Comparison of ENCODE assay signal across 26 mouse cellular contexts in genomic region chr15:8027503-8027902, GRCm38 (mm10).
DNase-seq lines count a peak whose midpoint lies in the region; ATAC-seq and TF ChIP-seq lines count a peak whose summit lies in the region.
"Had no signal": no experiment of that assay in that cellular context is flagged by ENCODE, and none has a peak within 500 bp of the region (broad histone marks: within the 10 kb centered on the region; RNA-seq: fewer than 3 reads in every experiment).

No protein-coding gene starts in this region.

- DNase-seq in heart, postnatal 0 days (ENCODE audit: low spot score), result no peak
- DNase-seq in heart, adult 11 months, result no peak
- no peak for DNase-seq in lung, postnatal 0 days (ENCODE audit: low spot score)
- no peak for DNase-seq in lung, postnatal 14 days
- no peak for DNase-seq in Patski (ENCODE audit: low read depth, low spot score)
- no peak for DNase-seq in adrenal gland, postnatal 4 days (ENCODE audit: low spot score in 2 of 2)
- DNase-seq: adrenal gland, postnatal 10 days; cerebellum, adult 11-12 months; gastrocnemius, postnatal 36 days; heart, postnatal 14 days; kidney, adult 9 months; kidney, postnatal 10 days; left cerebral cortex, postnatal 4 days; liver, embryonic 13.5 days; lung, adult 2 months; right cerebral cortex, postnatal 25 days; thymus, adult 18-20 months; thymus, postnatal 25 days had no signal

- no peaks in the 10 kb centered on the region for H3K27me3 ChIP-seq in heart, postnatal 0 days (ENCODE audit: control insufficient read depth, insufficient read depth, low read length)
- H3K27me3 ChIP-seq in lung, postnatal 0 days (replicated peaks; ENCODE audit: insufficient read depth, low read length), result no peaks in the 10 kb centered on the region
- H3K27me3 ChIP-seq in Patski, result no peaks in the 10 kb centered on the region
- H3K27me3 ChIP-seq in intestine, embryonic 16.5 days (replicated peaks; ENCODE audit: control insufficient read depth, insufficient read depth, low read length), result no peaks in the 10 kb centered on the region
- H3K27me3 ChIP-seq: forebrain, embryonic 13.5 days; heart, embryonic 13.5 days; liver, embryonic 13.5 days; stomach, embryonic 15.5 days had no signal

- no peak overlapping the region for H3K4me3 ChIP-seq in heart, postnatal 0 days (ENCODE audit: low read depth, low read length)
- no peak overlapping the region for H3K4me3 ChIP-seq in lung, postnatal 0 days (ENCODE audit: low read depth, low read length)
- no peak overlapping the region for H3K4me3 ChIP-seq in intestine, embryonic 16.5 days (ENCODE audit: low read length)
- H3K4me3 ChIP-seq: forebrain, embryonic 13.5 days; heart, embryonic 13.5 days; liver, embryonic 13.5 days; stomach, embryonic 15.5 days had no signal

- POLR2A ChIA-PET in Patski (lab: Charles Lee), result no interaction called here

- no peak overlapping the region for H3K27ac ChIP-seq in heart, postnatal 0 days (ENCODE audit: low read depth)
- H3K27ac ChIP-seq in lung, postnatal 0 days (ENCODE audit: low read length), result no peak overlapping the region
- no peak overlapping the region for H3K27ac ChIP-seq in intestine, embryonic 16.5 days (ENCODE audit: low read length)
- H3K27ac ChIP-seq: forebrain, embryonic 13.5 days; heart, embryonic 13.5 days; liver, embryonic 13.5 days; stomach, embryonic 15.5 days had no signal

- no peaks in the 10 kb centered on the region for H3K36me3 ChIP-seq in heart, postnatal 0 days (replicated peaks; ENCODE audit: control insufficient read depth, insufficient read depth, low read length)
- H3K36me3 ChIP-seq in lung, postnatal 0 days (ENCODE audit: insufficient read depth, low read length), result no peaks in the 10 kb centered on the region
- H3K36me3 ChIP-seq in intestine, embryonic 16.5 days (ENCODE audit: control insufficient read depth, insufficient read depth, low read length), result no peaks in the 10 kb centered on the region
- H3K36me3 ChIP-seq: liver, embryonic 13.5 days; stomach, embryonic 15.5 days had no signal

- ATAC-seq in heart, postnatal 0 days (ENCODE audit: insufficient read depth, low read depth), result no peak
- no peak for ATAC-seq in lung, postnatal 0 days
- no peak for ATAC-seq in Patski
- no peak for ATAC-seq in megakaryocyte progenitor cell, adult 5-6 weeks (replicated peaks; ENCODE audit: poor library complexity)
- no peak for ATAC-seq in intestine, embryonic 16.5 days
- ATAC-seq: forebrain, embryonic 13.5 days; hindbrain, embryonic 16.5 days; midbrain, embryonic 16.5 days had no signal

- 94% methylated on average over 2 of the region's 2 CpGs for WGBS in heart, postnatal 0 days
- 92% methylated on average over 2 of the region's 2 CpGs for WGBS in lung, postnatal 0 days
- WGBS in intestine, embryonic 16.5 days, result 99% methylated on average over 2 of the region's 2 CpGs

- no peak overlapping the region for H3K4me2 ChIP-seq in heart, postnatal 0 days (ENCODE audit: low read depth, low read length)
- no peak overlapping the region for H3K4me2 ChIP-seq in lung, postnatal 0 days (replicated peaks; ENCODE audit: low read depth, low read length)
- no peak overlapping the region for H3K4me2 ChIP-seq in intestine, embryonic 16.5 days (ENCODE audit: low read depth, low read length)
- H3K4me2 ChIP-seq: forebrain, embryonic 13.5 days; heart, embryonic 13.5 days; liver, embryonic 13.5 days; midbrain, embryonic 11.5 days; stomach, embryonic 15.5 days had no signal

- in situ Hi-C loops in Patski (cut with MboI; ENCODE audit: low pct_unique_long_range_greater_than_20kb), result loop anchor here (10.0 kb wide), 1 partner anchor 573 kb away; no protein-coding TSS in a partner anchor

- no peaks in the 10 kb centered on the region for H3K4me1 ChIP-seq in heart, postnatal 0 days (ENCODE audit: control insufficient read depth, insufficient read depth)
- no peaks in the 10 kb centered on the region for H3K4me1 ChIP-seq in lung, postnatal 0 days (ENCODE audit: insufficient read depth, low read depth, low read length)
- H3K4me1 ChIP-seq in intestine, embryonic 16.5 days (ENCODE audit: control insufficient read depth, insufficient read depth, low read length), result no peaks in the 10 kb centered on the region
- H3K4me1 ChIP-seq: forebrain, embryonic 13.5 days; heart, embryonic 13.5 days; liver, embryonic 13.5 days; stomach, embryonic 15.5 days had no signal

- no peak for TF ChIP-seq EP300 in heart, postnatal 0 days (IDR thresholded peaks at IDR 0.05; ENCODE audit: low read depth)
- no peak for TF ChIP-seq EP300 in lung, postnatal 0 days (IDR thresholded peaks at IDR 0.05)

- H3K9ac ChIP-seq in heart, postnatal 0 days (replicated peaks; ENCODE audit: low read depth, low read length), result no peak overlapping the region
- no peak overlapping the region for H3K9ac ChIP-seq in lung, postnatal 0 days (replicated peaks; ENCODE audit: low read depth)
- H3K9ac ChIP-seq in intestine, embryonic 16.5 days (ENCODE audit: low read depth, low read length), result no peak overlapping the region
- H3K9ac ChIP-seq: forebrain, embryonic 13.5 days; heart, embryonic 13.5 days; liver, embryonic 13.5 days; stomach, embryonic 15.5 days had no signal

- no peaks in the 10 kb centered on the region for H3K9me3 ChIP-seq in heart, postnatal 0 days (replicated peaks; ENCODE audit: control insufficient read depth, low read length)
- H3K9me3 ChIP-seq in lung, postnatal 0 days (ENCODE audit: low read length), result no peaks in the 10 kb centered on the region
- no peaks in the 10 kb centered on the region for H3K9me3 ChIP-seq in intestine, embryonic 16.5 days (ENCODE audit: control insufficient read depth, low read length)
- H3K9me3 ChIP-seq: forebrain, embryonic 13.5 days; heart, embryonic 13.5 days; liver, embryonic 13.5 days; stomach, embryonic 15.5 days had no signal

- 0 out of 2 replicates have a peak, but pooled peaks have one; percentile 1 for TF ChIP-seq CTCF in heart, postnatal 0 days (IDR thresholded peaks at IDR 0.05; ENCODE audit: low read depth)
- TF ChIP-seq CTCF in lung, postnatal 0 days (IDR thresholded peaks at IDR 0.05), result peak; percentile 15; the same call in 1 of the 2 replicates
- TF ChIP-seq CTCF in Patski (IDR thresholded peaks at IDR 0.05), result peak; percentile 68

- CTCF ChIA-PET in Patski (lab: Charles Lee), result interaction anchor here (1.3 kb wide), 1 partner anchor 11 kb away, joined by 3 read pairs; no protein-coding TSS in a partner anchor

Comparison
In these comparisons a context has a peak if more than half of its experiments do, and no peak if none do; other contexts are left out.
1. CTCF ChIP-seq: peak in every context shown above with its lines; median percentile 68 in Patski; 15 in lung, postnatal 0 days; 1 in heart, postnatal 0 days.